Mouse (Mus musculus) intestine, postnatal 0 days (tissue): ENCODE data around the gene Fam129b. TPM values are rescaled to one million over a fixed set of nuclear protein-coding genes. Genes with fewer than 3 reads are reported as not detected.

Experiments used
- ATAC-seq: fragments of 200-750 bp; cut with Nextera tagmentation; 2 replicates; pipeline ENCODE4 v1.8.0; 2017; ENCODE audit warnings: mild to moderate bottlenecking, moderate TSS enrichment, moderate library complexity
- H3K27ac ChIP-seq: fragments of 300-500 bp; sonication (generic); 2 replicates; pipeline ENCODE4 v1.5.1; 2014; ENCODE audit warnings: mild to moderate bottlenecking, low read depth, low read length, moderate library complexity
- H3K27me3 ChIP-seq: fragments of 300-500 bp; sonication (generic); replicated peaks from 2 replicates; pipeline ENCODE4 v1.6.1; 2014; ENCODE audit warnings: low read length, mixed read lengths; ENCODE audit not compliant: control insufficient read depth, insufficient read depth
- H3K36me3 ChIP-seq: fragments of 300-500 bp; sonication (generic); 2 replicates; pipeline ENCODE4 v1.6.1; 2014; ENCODE audit warnings: mild to moderate bottlenecking, moderate library complexity; ENCODE audit not compliant: control insufficient read depth, insufficient read depth
- H3K4me1 ChIP-seq: fragments of 300-500 bp; sonication (generic); replicated peaks from 2 replicates; pipeline ENCODE4 v1.6.1; 2014; ENCODE audit warnings: antibody characterized with exemption, low read length, mixed read lengths; ENCODE audit not compliant: control insufficient read depth, insufficient read depth
- H3K4me2 ChIP-seq: fragments of 300-500 bp; sonication (generic); replicated peaks from 2 replicates; pipeline ENCODE4 v1.6.1; 2014; ENCODE audit warnings: low read depth, mild to moderate bottlenecking, moderate library complexity
- H3K4me3 ChIP-seq: fragments of 300-500 bp; sonication (generic); 2 replicates; pipeline ENCODE4 v1.5.1; 2014; ENCODE audit warnings: low read depth, low read length
- H3K9ac ChIP-seq: fragments of 300-500 bp; sonication (generic); 2 replicates; pipeline ENCODE4 v1.6.1; 2014; ENCODE audit warnings: mild to moderate bottlenecking, low read depth, low read length
- H3K9me3 ChIP-seq: fragments of 300-500 bp; sonication (generic); 2 replicates; pipeline ENCODE4 v1.6.1; 2016; ENCODE audit warnings: mixed run types; ENCODE audit not compliant: control insufficient read depth
- CTCF ChIP-seq: sonication (generic); IDR thresholded peaks from 2 replicates; pipeline ENCODE4 v1.5.1; 2016; ENCODE audit warnings: low read depth, mild to moderate bottlenecking, control low read depth, antibody characterized with exemption, moderate library complexity
- WGBS: fragments of 180-500 bp; shearing (Covaris S2); extraction: QIAGEN DNeasy Blood & Tissue Kit; methylation state at CpG from one replicate; pipeline ENCODE4 v1.1.7; 2014; 5-methylcytosine and 5-hydroxymethylcytosine counted together
- polyA plus RNA-seq: library from polyadenylated mRNA; unstranded; fragments of >200 nt; fragmentation: Nextera tagmentation; extraction: Ambion mirVana; gene quantifications from 2 replicates; pipeline ENCODE4 v1.2.1, GENCODE M21; 2015

Gene Fam129b
- polyA plus RNA-seq, 1 experiment from 2014 or later: 15.3 TPM

DNA sequence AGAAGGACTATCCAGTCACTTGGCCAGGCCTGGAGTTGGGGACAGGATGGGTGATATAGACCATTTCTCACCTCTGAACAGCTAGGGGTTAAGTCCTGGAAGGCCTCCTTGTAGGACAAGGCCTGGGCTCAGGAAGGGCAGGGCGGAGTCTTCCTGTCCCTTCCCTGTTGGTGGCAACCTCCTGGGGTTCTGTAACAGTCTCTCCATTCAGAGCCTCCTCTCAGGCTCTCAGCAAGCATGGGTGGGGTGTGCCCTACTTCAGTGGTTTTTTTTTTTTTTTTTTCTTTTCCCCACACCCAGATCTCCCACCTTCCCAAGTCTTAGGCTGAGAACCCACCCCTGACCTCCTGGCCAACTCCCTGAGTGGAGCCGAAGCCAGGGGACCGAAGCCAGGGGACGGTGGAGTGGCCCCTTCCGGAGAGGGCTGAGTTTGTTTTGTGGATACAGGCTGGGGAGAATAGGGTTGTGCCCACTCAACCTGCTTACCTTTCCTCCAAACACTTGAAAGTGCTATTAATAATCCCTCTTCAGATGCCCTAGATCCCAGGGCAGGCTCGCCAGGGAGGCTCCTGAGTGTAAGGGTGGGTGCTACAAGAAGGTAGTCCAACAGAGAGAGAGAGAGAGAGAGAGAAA, 2.0 kb downstream of the Fam129b start:
- ATAC-seq: no peak
- Histone ChIP-seq H3K36me3 (no peaks in the 10 kb centered on the region), H3K27me3 (no peaks in the 10 kb centered on the region), H3K4me3 (peak overlapping the region; percentile 78), H3K4me2 (peak overlapping the region; percentile 83), H3K4me1 (peaks cover 20% of the 10 kb centered on the region), H3K9me3 (no peaks in the 10 kb centered on the region), H3K9ac (peak overlapping the region; percentile 81), H3K27ac (peak overlapping the region; percentile 79; the same call in 1 of the 2 replicates)
- 54% methylated on average over 6 of the region's 6 CpGs for WGBS
- no peak for TF ChIP-seq CTCF

DNA sequence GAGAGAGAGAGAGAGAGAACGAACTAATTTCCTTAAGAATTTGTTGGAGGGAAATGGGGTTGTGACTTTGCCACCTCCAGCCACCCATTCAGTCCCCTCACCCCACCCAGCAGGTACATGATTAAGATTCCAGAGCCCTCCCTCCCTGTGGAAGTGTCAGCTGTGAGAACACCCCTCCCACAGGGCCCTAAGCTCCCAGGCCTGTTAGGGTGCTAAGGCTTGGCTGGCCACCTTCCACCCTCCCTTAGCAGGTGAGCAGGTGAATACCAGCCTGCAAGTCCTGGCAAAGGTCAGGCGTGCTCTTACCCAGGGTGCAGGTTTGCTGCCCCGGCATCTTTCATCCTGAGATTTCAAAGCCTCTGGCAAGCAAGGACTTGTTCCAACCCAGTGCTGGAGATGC, 2.5 kb downstream of the Fam129b start:
- ATAC-seq: no peak
- no peak for TF ChIP-seq CTCF
- Histone ChIP-seq H3K27me3 (no peaks in the 10 kb centered on the region), H3K4me3 (peak overlapping the region; percentile 78), H3K36me3 (no peaks in the 10 kb centered on the region), H3K4me1 (peaks cover 20% of the 10 kb centered on the region), H3K9ac (no peak overlapping the region; the same call in 1 of the 2 replicates), H3K27ac (no peak overlapping the region; the same call in 1 of the 2 replicates), H3K4me2 (peak overlapping the region; percentile 83), H3K9me3 (no peaks in the 10 kb centered on the region)
- WGBS: 59% methylated on average over 3 of the region's 3 CpGs

DNA sequence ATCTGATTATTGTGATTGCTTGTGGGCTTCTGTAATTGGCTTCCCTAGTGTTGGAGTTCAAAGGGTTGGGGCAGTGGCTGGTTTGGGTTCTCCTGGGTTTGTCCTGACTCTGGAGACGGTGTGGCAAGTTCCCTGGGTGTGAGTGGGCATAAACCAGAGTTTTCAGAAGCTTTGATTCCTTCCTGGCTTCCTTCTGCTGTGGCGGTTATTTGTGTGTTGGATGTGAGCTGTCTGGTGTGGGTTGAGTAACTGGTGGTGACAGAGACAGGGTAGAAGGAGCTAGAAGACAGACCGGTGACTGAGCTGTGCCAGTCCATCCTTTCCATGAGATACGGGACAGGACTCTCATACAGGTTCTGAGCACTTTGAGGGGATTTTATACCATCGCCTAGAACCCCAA, 3.7 kb downstream of the Fam129b start:
- no peaks in the 10 kb centered on the region for H3K27me3 ChIP-seq
- no peak overlapping the region for H3K27ac ChIP-seq
- peak overlapping the region; percentile 83; the same call in 1 of the 2 replicates for H3K4me2 ChIP-seq
- no peak for TF ChIP-seq CTCF
- no peaks in the 10 kb centered on the region for H3K9me3 ChIP-seq
- peaks cover 20% of the 10 kb centered on the region for H3K4me1 ChIP-seq
- H3K9ac ChIP-seq: no peak overlapping the region
- ATAC-seq: no peak
- 80% methylated on average over 5 of the region's 5 CpGs for WGBS
- no peak overlapping the region for H3K4me3 ChIP-seq
- no peaks in the 10 kb centered on the region for H3K36me3 ChIP-seq

DNA sequence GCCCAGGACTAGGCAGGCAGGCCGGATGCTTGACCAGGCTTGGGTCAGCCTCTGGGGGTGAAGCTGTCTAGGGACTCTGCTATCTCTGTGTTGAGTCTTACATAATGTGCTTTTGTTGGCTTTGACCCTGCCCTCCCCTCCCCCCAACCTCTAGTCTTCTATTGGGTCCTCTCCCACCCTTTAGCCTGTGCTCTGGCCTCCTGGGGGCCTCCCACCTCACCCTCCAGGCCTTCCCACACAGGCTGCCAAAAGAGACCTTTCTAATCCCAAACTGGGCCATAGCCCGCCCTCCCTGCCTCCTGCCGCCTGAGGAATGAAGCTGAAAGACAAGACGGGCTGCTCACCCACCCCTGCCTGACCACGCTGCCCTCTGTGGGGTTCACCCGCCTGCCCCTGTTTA, 5.1 kb downstream of the Fam129b start:
- ATAC-seq: no peak
- Histone ChIP-seq H3K27ac (0 out of 2 replicates have a peak overlapping the region, but pooled peaks have one; percentile 52), H3K4me3 (no peak overlapping the region), H3K36me3 (no peaks in the 10 kb centered on the region), H3K9ac (no peak overlapping the region), H3K4me1 (peaks cover 17% of the 10 kb centered on the region), H3K27me3 (no peaks in the 10 kb centered on the region), H3K4me2 (no peak overlapping the region; the same call in 1 of the 2 replicates), H3K9me3 (no peaks in the 10 kb centered on the region)
- TF ChIP-seq CTCF: no peak
- WGBS: 61% methylated on average over 6 of the region's 6 CpGs

DNA sequence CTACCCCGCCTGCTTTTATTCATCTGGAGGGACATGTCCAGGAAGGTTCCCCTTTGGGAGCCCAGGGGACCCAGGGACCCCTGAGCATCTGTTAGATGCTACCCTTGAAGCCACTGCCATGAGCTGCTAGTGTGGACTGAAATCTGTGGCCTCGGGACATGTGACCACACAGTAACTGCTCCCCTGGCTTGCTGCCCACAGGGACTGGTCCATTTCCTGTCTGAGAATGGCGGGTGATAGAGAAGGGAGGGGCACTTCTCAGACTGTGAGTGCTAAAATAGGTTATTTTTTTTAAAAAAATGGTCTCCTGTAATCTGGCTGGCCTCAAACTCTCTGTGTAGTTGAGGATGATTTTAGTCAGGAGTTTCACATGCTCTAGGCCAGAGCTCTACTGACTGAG, 5.8 kb downstream of the Fam129b start:
- H3K4me3 ChIP-seq: no peak overlapping the region
- peaks cover 17% of the 10 kb centered on the region for H3K4me1 ChIP-seq
- no peak overlapping the region for H3K9ac ChIP-seq
- ATAC-seq: no peak
- H3K4me2 ChIP-seq: no peak overlapping the region; the same call in 1 of the 2 replicates
- peak overlapping the region; percentile 52 for H3K27ac ChIP-seq
- no peaks in the 10 kb centered on the region for H3K27me3 ChIP-seq
- H3K36me3 ChIP-seq: no peaks in the 10 kb centered on the region
- no peaks in the 10 kb centered on the region for H3K9me3 ChIP-seq
- WGBS: 23% methylated on average over 3 of the region's 3 CpGs
- no peak for TF ChIP-seq CTCF

DNA sequence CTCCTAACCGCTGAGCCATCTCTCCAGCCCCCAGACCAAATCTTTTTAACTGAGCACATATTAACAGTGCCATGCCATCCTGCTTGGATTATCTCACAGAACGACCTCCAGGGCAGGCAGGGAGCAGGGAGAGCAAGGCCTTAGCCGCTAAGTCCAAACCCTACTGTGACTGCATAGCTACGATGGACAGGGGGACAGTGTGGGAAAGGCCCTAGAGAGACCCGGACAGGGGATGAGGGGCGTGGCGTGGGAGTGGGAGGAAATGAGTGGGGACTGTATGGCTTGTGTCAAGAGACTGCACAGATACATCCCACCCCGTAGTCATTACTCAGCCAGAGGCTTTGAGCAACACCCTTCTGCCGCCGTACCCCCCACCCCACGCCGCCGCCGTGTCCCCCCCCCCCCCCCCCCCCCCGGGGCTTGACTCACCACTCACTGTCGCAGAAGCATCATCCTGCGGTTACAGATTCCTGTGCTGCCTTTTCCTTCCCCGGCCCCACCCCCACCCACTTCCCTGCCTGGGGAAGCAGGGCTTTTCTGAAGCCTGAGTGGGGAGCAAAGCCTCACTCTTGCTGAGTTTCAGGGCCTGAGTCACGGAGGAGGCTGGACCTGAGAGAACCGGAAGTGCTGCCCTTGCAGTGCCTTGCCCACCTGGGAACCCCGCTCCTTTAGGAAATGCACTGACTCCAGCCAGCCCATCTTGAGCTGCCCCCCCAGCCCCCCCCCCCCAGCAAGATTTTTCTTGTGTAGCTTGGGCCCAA, 6.5 kb downstream of the Fam129b start:
- Histone ChIP-seq H3K9ac (no peak overlapping the region), H3K27ac (peak overlapping the region; percentile 52; the same call in 1 of the 2 replicates), H3K9me3 (no peaks in the 10 kb centered on the region), H3K27me3 (no peaks in the 10 kb centered on the region), H3K4me2 (peak overlapping the region; percentile 35; the same call in 1 of the 2 replicates), H3K4me3 (no peak overlapping the region), H3K36me3 (no peaks in the 10 kb centered on the region), H3K4me1 (peaks cover 17% of the 10 kb centered on the region)
- no peak for ATAC-seq
- WGBS: 31% methylated on average over 16 of the region's 21 CpGs
- TF ChIP-seq CTCF: 0 out of 2 replicates have a peak, but pooled peaks have one; percentile 1
